Mouse (Mus musculus) ovary, postnatal 36 days (tissue): Measurements from ENCODE around the gene Inf2.

Source experiments
- DNase-seq: peaks from one replicate; pipeline ENCODE4 v3.0.0; 2022; ENCODE audit warnings: low spot score, mixed read lengths

Gene Inf2

GRCm38 (mm10) chr12:112595626-112596025 lies 7.0 kb downstream of the Inf2 start:
- no peak for DNase-seq

DNA sequence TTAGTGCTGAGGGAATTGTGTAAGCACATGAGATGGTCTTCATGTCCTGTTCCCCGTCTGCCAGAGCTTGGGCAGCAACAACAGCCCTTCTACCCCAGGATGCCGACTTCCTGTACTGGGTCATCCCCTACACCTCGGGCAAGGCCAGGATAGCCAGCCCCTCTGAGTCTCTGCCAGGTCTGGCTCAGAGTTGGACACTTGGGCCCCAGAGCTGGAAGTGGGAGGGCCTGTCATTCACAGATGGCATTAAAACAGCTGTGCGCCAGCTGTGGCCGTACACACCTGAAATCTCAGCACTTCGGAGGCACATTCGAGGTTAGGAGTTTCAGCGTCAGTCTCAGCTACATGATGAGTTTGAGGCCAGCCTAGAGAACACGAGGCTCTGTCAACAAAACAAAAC lies 7.9 kb downstream of the Inf2 start:
- DNase-seq, result no peak

DNA sequence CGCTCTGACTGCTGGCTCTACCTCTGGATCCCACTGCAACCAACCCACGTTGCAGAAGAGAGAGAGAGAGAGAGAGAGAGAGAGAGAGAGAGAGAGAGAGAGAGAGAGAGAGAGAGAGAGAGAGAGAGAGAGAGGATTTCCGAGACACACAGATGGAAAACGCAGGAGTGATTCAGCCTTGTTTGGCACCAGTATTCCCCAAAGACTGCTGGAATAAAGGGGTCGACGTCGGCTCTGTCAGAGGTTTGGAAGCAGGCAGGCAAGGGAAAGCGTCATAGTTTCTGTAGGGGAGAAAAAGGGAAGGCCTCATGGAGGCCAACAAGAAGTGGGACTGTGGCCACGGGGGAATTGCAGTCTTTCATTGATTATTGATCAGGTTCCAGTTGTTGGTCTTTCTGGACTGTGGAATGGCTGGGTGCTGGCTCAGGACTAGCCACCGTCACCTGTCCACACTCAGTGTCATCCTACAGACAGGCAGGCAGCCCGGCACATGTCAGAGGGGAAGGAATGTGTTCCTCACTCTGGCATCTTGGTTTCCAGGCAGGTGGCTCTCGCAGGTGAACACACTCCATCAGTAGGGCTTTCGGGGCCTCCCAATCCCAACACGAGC lies 8.4 kb downstream of the Inf2 start:
- no peak for DNase-seq

DNA sequence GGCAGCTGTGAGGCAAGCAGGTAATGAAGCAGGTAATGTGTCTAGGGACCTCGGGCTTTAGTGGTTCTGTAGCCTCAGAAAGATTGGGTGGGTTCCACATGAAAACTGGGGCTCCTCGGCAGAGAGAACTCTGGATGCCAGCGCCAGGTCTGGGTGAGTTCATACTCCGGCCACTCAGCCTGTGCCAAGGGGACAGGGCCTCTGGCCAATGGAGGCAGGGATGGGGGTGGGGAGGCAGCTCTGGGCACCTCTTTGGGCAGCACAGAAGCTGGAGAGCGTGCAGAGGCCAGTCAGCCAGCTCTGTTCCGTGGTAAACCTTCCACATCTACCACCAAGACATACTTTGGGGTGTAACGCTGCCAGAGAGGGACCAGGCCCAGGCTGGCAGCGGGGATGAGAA lies 9.0 kb downstream of the Inf2 start:
- no peak for DNase-seq

DNA sequence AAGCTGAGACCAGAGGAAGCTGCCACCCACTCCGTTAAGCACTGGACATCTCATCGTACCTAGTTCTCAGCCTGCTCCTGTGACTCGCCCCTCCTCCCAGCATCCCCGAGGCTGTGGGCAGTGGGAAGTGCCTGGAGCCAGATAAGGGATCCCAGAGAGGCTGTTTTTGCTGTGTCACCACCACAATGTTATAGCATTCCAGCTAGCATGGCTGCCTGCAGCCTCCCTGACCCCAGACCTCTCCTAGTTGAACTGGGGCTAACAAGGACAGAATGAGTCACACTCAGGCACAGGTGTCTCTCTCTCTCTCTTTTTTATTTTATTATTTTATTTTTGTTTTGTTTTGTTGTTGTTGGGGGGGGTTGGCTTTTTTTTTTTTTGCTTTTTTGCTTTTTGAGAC lies 10.6 kb downstream of the Inf2 start:
- no peak for DNase-seq

DNA sequence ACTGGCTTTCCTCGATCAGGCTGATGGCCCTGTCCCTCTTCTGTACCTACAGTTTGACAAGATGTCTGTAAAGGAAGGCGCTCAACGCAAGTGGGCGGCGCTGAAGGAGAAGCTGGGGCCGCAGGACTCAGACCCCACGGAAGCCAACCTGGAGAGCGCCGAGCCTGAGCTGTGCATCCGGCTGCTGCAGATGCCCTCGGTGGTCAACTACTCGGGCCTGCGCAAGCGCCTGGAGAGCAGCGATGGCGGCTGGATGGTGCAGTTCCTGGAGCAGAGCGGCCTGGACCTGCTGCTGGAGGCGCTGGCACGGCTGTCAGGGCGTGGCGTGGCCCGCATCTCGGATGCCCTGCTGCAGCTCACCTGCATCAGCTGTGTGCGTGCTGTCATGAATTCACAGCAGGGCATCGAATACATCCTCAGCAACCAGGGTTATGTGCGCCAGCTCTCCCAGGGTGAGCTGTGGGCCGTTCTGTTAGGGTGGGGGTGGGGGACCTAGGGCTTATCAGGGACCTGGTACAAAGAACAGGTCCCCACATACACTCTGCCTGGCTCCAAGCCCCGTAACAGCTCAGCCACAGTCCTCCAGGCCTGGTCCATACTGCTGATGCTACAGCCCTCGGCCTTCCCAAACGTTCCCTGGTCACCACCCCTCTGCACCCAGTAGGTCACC lies 11.5 kb downstream of the Inf2 start:
- DNase-seq, result no peak

DNA sequence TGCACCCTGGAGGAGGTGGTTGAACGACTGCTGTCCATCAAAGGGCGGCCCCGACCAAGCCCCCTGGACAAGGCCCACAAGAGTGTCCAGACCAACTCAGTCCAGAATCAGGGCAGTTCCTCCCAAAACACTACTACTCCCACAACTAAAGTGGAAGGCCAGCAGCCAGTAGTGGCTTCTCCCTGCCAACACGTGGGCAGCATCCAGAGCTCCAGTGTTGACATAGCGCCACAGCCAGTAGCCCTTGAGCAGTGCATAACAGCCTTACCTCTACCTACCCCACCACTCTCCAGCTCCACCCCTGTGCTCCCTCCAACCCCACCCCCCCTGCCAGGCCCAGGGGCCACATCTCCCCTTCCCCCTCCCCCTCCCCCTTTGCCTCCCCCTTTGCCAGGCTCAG lies 15.4 kb downstream of the Inf2 start:
- DNase-seq, result no peak

DNA sequence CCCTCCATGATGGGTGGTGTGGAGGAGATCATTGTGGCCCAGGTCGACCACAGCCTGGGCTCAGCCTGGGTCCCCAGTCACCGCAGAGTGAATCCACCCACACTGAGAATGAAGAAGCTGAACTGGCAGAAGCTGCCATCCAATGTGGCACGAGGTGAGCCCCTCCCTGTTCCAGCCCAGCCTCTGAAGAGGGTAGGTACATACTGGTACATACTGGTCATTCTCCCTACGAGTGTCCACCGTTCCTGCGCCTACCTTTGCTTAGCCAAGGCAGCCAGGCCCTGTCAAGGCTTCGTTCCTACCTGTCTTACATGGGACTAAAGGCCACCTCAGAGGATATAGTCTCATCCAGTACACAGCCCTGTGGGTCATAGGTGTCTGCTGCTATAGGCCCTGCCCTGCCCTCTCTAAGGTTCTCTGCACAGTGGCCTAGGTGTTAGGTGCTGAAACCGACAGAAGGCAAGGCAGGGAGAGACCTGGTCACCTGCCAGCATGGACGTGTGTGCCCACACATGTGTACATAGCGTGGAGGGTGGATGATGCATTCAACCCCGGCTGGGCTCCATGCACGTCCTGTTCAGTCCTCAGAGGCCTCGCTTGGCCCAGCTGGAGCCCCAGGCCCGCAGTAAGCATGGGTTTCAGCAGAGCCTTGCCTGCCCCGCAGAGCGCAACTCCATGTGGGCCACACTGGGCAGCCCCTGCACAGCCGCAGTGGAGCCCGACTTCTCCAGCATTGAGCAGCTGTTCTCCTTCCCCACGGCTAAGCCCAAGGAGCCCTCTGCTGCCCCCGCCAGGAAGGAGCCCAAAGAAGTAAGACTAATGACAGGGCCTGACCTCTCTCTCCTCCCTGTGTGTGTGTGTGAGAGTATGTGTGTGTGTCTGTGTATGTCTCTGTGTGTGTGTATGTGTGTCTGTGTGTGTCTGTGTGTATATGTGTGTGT lies 16.4 kb downstream of the Inf2 start:
- peak; percentile 55 for DNase-seq

GRCm38 (mm10) chr12:112605766-112606165 lies 17.2 kb downstream of the Inf2 start:
- DNase-seq, result peak; percentile 81

GRCm38 (mm10) chr12:112606998-112607397 lies 18.4 kb downstream of the Inf2 start:
- DNase-seq, result no peak

- DNase-seq, result no peak
Measured at GRCm38 (mm10) chr12:112609031-112609430, 20.4 kb downstream of the Inf2 start.

GRCm38 (mm10) chr12:112616668-112617067 lies 28.1 kb downstream of the Inf2 start:
- DNase-seq, result no peak

DNA sequence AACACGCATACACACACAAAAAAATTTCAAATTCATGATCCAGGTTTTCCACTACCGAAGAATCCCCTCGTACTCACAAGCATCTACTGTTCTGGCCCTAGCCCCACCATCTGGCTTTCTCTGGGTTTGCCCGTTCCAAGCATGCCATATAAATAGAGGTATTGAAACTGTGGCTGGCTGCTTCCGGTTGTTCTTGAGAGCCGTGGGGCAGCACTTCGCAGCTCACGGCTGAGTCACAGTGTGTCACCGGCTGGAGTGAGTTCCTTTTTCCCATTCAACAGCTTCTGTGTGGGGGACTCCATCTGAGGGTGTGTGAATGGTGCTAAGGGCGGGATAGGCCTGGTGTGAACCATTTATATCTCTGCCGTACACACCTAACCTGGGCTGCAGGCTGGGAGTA lies 28.6 kb downstream of the Inf2 start:
- DNase-seq, result no peak

DNA sequence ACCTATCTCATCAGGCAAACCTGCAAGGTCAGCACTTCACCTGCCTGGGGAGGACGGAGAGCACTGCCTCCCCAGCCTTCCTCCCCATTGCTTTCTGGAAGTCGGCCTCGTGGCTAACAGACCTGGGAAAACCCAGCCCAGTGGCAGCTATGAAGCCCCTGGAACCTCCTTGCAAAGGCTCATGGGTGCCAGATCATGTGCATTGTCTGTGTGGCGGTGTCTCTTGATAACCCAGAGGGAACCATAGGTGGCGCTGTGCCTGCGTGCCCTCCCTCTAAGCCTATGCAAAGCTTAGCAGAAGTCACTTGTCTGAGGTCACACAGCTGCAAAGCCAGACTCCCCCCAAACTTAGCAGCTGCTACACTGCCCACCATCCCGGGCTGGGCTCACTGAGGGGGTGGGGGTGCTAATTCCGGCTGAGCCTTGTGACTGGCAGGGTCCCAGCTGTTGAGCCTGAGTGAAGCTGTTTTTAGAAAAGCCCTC lies 29.4 kb downstream of the Inf2 start:
- DNase-seq, result peak; percentile 54

DNA sequence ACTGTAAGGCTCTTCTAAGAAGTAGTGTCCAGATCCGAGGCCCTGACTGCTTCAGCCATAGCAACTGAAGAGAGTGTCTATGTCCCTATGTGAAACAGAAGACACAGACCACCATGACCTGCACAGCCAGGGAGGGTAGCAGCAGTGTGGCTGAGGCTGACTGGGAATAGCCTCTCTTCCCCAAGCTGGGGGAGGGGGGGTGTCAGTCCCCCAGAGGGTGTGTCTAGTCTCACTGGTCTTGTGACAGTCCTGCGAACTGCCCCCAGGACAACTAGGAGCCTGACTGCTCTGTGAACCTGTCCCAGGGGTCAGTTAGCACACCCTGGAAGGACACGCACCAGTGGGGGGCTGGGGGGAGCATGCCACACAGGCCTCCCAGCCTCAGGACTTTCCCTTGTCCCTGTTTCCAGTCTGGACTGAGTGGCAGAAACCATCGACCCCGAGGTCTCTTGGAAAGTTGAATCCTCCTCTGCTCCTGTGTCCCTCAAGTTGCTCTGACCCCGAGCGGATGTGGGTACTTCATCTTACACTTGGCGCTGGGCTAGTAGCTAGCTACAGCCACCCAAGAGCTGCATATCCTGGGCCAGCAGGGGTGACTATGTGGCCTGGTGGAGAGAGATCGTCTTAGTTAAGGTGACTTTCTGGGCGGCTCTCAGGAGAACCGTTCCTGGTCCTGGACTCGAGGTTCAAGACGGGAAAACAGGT lies 30.5 kb downstream of the Inf2 start:
- DNase-seq, result no peak

- peak; percentile 53 for DNase-seq
Measured at GRCm38 (mm10) chr12:112619686-112620353, 31.2 kb downstream of the Inf2 start, which contains the start of gene Adssl1. Adssl1 (plus strand) TSS chr12:112620045.

DNA sequence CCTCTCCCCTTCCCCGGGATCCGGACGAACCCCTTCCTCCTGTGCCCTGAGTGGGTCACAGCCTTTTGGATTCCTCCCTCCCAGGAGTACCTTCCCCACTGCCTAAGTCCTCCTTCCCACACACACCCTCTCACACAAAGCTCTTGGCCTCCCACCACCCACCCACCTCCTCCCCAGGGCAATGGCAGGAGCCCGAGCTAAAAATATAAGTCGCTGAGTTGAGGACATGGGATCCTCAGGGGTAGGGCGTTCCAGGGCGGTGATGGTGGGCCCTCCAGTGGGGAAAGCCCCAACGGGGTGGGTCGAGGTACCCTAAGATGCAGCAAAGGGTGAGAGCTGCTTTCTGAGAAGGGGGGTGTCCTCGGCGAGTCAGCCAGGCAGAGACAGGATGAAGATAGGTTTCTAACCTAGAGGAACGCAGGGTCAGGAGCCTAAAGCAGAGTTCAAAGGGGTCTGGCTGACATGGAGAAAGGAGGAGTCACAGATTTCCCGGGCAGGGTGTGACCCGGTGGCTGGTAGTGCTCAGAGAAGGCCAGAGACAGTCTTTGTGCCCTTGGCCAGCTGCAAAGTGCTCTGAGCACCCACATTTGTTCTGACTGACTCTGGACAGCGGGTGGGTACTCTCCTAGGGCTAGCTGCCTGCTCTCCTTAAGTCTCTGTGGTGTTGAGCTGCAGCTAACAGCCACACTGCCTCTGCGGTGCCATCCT lies 31.9 kb downstream of the Inf2 start:
- no peak for DNase-seq

- DNase-seq, result no peak
Measured at GRCm38 (mm10) chr12:112621900-112622299, 33.3 kb downstream of the Inf2 start.

- DNase-seq, result peak; percentile 42
Measured at GRCm38 (mm10) chr12:112623742-112624141, 35.2 kb downstream of the Inf2 start.

DNA sequence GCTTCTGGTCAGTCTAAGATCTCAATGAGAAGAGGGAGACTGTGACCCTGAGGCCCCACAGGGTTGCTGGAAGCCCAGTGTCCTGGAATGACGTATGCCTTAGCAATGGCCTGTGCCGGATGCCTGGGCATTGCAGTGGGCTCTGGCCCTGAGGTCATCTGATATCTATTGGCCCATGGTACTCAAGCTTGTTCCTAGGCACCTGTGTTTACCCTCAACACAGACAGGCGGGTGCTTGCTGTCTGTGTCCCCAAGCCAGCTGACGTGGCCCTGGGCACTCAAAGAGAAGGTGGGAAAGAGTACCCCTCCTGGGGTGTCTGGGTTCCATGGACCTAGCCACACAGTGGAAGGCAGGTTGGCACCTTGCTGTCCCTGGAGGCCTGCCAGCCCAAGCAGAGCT lies 37.1 kb downstream of the Inf2 start:
- no peak for DNase-seq

- DNase-seq, result no peak
Measured at GRCm38 (mm10) chr12:112626455-112626854, 37.9 kb downstream of the Inf2 start.
